Mouse (Mus musculus) hindbrain, embryonic 13.5 days (tissue): ENCODE data around the gene Numa1. TPM values are rescaled to one million over a fixed set of nuclear protein-coding genes. Genes with fewer than 3 reads are reported as not detected.
"Not testable (repeated sequence)": the region's sequence is repeated elsewhere in the genome, so short reads cannot be mapped to it uniquely, and the experiment has no call there.

ENCODE experiments used
- ATAC-seq: fragments of 200-750 bp; cut with Nextera tagmentation; 2 replicates; pipeline ENCODE4 v1.8.0; 2017; ENCODE audit warnings: moderate TSS enrichment; ENCODE audit not compliant: low FRiP score
- H3K27ac ChIP-seq: fragments of 300-500 bp; sonication (generic); 2 replicates; pipeline ENCODE4 v1.5.1; 2015; ENCODE audit warnings: inconsistent platforms, mild to moderate bottlenecking, moderate library complexity
- H3K27me3 ChIP-seq: fragments of 300-500 bp; sonication (generic); 2 replicates; pipeline ENCODE4 v1.6.1; 2015; ENCODE audit warnings: mild to moderate bottlenecking, inconsistent platforms
- H3K36me3 ChIP-seq: fragments of 300-500 bp; sonication (generic); 2 replicates; pipeline ENCODE4 v1.6.1; 2015; ENCODE audit warnings: mild to moderate bottlenecking, inconsistent platforms
- H3K4me1 ChIP-seq: fragments of 300-500 bp; sonication (generic); replicated peaks from 2 replicates; pipeline ENCODE4 v1.6.1; 2015; ENCODE audit warnings: inconsistent platforms
- H3K4me2 ChIP-seq: fragments of 300-500 bp; sonication (generic); 2 replicates; pipeline ENCODE4 v1.6.1; 2015; ENCODE audit warnings: inconsistent platforms, mild to moderate bottlenecking, moderate library complexity
- H3K4me3 ChIP-seq: fragments of 300-500 bp; sonication (generic); 2 replicates; pipeline ENCODE4 v1.5.1; 2015; ENCODE audit warnings: mild to moderate bottlenecking, inconsistent platforms
- H3K9ac ChIP-seq: fragments of 300-500 bp; sonication (generic); 2 replicates; pipeline ENCODE4 v1.6.1; 2015; ENCODE audit warnings: mild to moderate bottlenecking, inconsistent platforms
- H3K9me3 ChIP-seq: fragments of 300-500 bp; sonication (generic); 2 replicates; pipeline ENCODE4 v1.6.1; 2016; ENCODE audit warnings: inconsistent platforms
- WGBS: fragments of 180-500 bp; shearing (Covaris S2); methylation state at CpG from one replicate; pipeline ENCODE4 v1.1.7; 2015; 5-methylcytosine and 5-hydroxymethylcytosine counted together
- polyA plus RNA-seq: library from polyadenylated mRNA; unstranded; fragments of >200 nt; fragmentation: Nextera tagmentation; extraction: Ambion mirVana; gene quantifications from 2 replicates; pipeline ENCODE4 v1.2.1, GENCODE M21; 2015

Numa1 gene
- polyA plus RNA-seq, 1 experiment from 2014 or later = 50.8 TPM

DNA sequence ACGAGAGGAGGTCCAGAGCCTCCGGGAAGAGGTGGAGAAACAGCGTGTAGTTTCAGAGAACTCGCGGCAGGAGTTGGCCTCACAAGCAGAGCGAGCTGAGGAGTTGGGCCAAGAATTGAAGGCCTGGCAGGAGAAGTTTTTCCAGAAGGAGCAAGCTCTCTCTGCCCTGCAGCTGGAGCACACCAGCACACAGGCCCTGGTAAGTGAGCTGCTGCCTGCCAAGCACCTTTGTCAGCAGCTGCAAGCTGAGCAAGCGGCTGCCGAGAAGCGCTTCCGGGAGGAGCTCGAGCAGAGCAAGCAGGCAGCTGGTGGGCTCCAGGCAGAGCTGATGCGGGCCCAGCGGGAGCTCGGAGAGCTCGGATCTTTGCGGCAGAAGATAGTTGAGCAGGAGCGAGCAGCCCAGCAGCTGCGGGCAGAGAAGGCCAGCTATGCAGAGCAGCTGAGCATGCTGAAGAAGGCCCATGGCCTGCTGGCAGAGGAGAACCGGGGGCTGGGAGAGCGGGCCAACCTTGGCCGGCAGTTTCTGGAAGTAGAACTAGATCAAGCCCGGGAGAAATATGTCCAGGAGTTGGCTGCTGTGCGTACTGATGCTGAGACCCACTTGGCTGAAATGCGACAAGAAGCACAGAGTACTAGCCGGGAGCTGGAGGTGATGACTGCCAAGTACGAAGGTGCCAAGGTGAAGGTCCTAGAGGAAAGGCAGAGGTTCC is 67.2 kb downstream of the Numa1 start:
- H3K4me2 ChIP-seq = no peak overlapping the region
- no peak overlapping the region for H3K4me3 ChIP-seq
- H3K27me3 ChIP-seq = no peaks in the 10 kb centered on the region
- WGBS = 90% methylated on average over 26 of the region's 26 CpGs
- H3K4me1 ChIP-seq = no peaks in the 10 kb centered on the region
- no peak for ATAC-seq
- H3K27ac ChIP-seq = no peak overlapping the region; the same call in 1 of the 2 replicates
- H3K36me3 ChIP-seq = peaks cover 97% of the 10 kb centered on the region
- no peak overlapping the region for H3K9ac ChIP-seq
- no peaks in the 10 kb centered on the region for H3K9me3 ChIP-seq

DNA sequence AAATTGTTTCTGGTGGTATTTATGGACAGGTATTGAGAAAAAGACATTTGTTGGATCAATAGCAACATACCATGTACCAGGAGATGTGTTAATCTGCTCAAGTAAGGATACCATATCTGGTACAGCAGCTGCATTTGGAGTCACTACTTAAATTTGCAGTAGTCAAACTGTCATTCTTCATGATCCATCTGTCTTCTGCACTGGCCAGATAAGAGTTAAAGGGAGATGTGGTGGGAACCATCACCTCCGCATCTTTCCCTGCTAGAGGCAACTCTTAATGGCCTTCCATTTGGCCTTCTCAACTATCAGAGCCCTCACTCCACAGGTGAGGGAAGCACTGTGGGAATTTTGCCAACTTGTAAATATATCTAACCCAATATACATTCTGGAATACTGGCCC is 72.6 kb downstream of the Numa1 start:
- H3K4me2 ChIP-seq = no peak overlapping the region
- H3K27me3 ChIP-seq = no peaks in the 10 kb centered on the region
- no peak overlapping the region for H3K4me3 ChIP-seq
- ATAC-seq = no peak
- no peak overlapping the region for H3K27ac ChIP-seq
- WGBS = 82% methylated on average over 1 of the region's 1 CpGs
- H3K4me1 ChIP-seq = no peaks in the 10 kb centered on the region
- no peaks in the 10 kb centered on the region for H3K9me3 ChIP-seq
- H3K9ac ChIP-seq = no peak overlapping the region
- H3K36me3 ChIP-seq = peaks cover 95% of the 10 kb centered on the region

DNA sequence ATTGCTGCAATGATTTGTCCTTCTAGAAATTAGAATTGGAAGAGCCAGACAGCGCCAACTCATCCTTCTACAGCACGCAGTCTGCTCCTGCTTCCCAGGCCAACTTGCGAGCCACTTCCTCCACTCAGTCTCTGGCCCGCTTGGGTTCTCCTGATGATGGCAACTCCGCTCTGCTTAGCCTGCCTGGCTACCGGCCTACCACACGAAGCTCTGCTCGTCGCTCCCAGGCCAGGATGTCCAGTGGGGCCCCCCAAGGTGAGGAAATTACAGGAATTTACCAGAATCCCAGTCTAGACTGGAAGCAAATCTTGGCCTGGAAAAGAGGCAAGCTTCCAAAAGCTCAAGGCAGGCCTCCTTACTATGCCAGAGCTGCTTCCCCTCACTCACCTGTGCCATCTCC is 77.9 kb downstream of the Numa1 start:
- WGBS = 94% methylated on average over 9 of the region's 9 CpGs
- Histone ChIP-seq H3K9ac (no peak overlapping the region), H3K9me3 (no peaks in the 10 kb centered on the region), H3K27me3 (no peaks in the 10 kb centered on the region), H3K4me1 (no peaks in the 10 kb centered on the region), H3K27ac (no peak overlapping the region), H3K36me3 (peaks cover 99% of the 10 kb centered on the region), H3K4me2 (no peak overlapping the region), H3K4me3 (no peak overlapping the region)
- ATAC-seq = no peak

DNA sequence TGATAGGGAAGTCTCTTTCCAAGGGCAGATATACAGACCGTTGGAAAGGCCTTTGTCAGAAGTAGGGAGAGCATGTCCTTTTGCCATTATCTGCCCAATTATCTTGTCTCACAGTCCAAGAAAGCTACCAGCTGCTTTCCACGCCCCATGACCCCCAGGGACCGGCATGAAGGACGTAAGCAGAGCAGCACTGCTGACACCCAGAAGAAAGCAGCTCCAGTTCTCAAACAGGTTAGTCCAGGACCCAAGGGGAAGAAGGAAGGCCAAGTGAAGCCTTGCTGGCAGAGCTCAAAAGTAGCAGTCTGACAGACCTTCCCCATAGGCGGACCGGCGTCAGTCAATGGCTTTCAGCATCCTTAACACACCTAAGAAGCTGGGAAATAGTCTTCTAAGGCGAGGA is 79.5 kb downstream of the Numa1 start:
- Histone ChIP-seq H3K4me2 (no peak overlapping the region), H3K36me3 (peaks cover 100% of the 10 kb centered on the region), H3K4me3 (no peak overlapping the region), H3K27ac (no peak overlapping the region), H3K4me1 (no peaks in the 10 kb centered on the region), H3K9ac (no peak overlapping the region), H3K9me3 (no peaks in the 10 kb centered on the region), H3K27me3 (no peaks in the 10 kb centered on the region)
- no peak for ATAC-seq
- WGBS = 88% methylated on average over 8 of the region's 8 CpGs

DNA sequence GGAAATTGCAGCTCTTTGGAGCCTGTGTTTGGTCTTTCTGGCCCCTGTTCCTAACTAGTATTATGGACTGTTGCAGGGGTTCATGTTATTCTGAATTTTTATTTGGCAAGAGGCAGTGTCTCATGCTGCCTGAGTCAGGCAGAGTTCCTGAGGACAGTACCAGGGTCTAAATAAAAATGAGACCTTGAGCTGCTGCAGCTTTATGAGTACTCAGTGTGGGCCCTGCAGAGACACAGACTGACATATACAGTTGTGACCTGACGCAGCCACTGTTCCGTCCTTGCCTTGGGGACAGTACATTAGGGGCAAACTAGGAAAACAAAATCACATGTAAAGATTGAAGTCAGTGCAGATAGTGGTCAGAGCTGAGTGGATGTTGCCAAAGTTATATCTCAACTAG is 81.1 kb downstream of the Numa1 start:
- Histone ChIP-seq H3K4me3 (no peak overlapping the region), H3K9me3 (no peaks in the 10 kb centered on the region), H3K36me3 (peaks cover 100% of the 10 kb centered on the region), H3K4me2 (no peak overlapping the region), H3K9ac (no peak overlapping the region), H3K27me3 (no peaks in the 10 kb centered on the region), H3K27ac (peak overlapping the region; percentile 14; the same call in 1 of the 2 replicates), H3K4me1 (no peaks in the 10 kb centered on the region)
- 91% methylated on average over 2 of the region's 2 CpGs for WGBS
- no peak for ATAC-seq

DNA sequence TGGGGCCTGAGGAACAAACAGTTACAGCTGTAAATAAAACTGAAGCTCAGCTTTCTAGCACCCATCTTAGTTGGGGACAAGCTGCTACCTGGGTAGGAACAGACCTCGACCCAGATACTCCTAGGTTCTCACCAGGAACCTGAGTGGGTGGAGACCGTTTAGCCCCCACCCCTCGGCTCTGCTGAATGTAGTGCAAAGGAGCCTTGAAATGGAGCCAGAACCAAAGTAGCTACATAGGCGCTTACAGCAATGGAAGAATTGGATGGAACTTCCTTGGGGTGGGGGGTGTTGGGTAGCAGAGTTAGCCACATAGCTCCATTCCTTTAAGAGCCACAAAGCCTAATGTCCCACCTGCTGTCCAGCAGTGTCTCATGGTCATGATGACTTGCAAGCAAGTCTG is 83.0 kb downstream of the Numa1 start:
- WGBS = 91% methylated on average over 4 of the region's 4 CpGs

DNA sequence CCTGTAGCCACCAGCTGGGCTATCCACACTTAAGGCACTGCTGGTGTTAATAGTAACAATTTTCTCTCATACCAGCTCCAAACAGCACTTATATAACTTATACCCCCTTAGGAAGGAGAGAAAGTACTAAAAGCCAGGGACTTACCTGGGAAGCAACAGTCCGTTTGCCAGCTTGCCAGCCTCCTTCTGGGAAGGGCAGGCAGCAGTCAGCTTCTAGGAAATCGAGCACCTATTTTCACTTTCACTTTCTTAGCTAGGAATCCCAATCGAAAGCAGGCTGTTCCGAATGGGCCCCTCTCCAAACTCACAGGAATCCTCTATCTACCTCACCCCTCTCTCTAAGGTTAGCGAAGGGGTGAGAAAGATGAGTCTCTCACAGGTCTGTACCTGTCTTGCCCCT is 83.5 kb downstream of the Numa1 start:
- no peak overlapping the region for H3K27ac ChIP-seq
- no peak overlapping the region for H3K9ac ChIP-seq
- H3K27me3 ChIP-seq = no peaks in the 10 kb centered on the region
- ATAC-seq = no peak
- no peak overlapping the region for H3K4me3 ChIP-seq
- no peaks in the 10 kb centered on the region for H3K4me1 ChIP-seq
- no peaks in the 10 kb centered on the region for H3K9me3 ChIP-seq
- H3K36me3 ChIP-seq = peaks cover 93% of the 10 kb centered on the region
- H3K4me2 ChIP-seq = no peak overlapping the region
- 92% methylated on average over 5 of the region's 5 CpGs for WGBS

More for the DNA sequence above, 83.0 kb downstream of the Numa1 start:
- no peaks in the 10 kb centered on the region for H3K4me1 ChIP-seq
- H3K4me3 ChIP-seq = no peak overlapping the region
- H3K4me2 ChIP-seq = no peak overlapping the region
- H3K9ac ChIP-seq = no peak overlapping the region
- H3K36me3 ChIP-seq = peaks cover 93% of the 10 kb centered on the region
- no peaks in the 10 kb centered on the region for H3K27me3 ChIP-seq
- H3K9me3 ChIP-seq = no peaks in the 10 kb centered on the region
- ATAC-seq = no peak
- H3K27ac ChIP-seq = no peak overlapping the region

DNA sequence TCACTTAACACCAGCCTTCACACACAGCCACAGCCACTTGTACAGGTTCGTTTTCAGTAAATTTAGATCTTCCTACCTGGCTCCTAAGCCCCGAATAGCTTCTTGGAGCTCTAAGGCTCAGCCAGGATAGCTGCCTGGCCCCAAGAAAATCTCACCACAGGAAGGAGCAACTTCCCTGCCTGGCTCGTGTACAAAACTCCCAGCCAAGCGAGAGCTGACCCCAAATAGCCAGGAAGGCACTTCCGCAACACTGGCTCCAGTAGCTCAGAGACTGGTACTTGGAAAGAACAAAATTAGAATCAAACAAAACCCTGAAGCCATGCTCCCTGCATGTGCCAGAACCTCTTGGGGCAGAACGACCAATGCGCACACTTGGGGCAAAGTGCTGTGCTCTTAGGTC is 84.1 kb downstream of the Numa1 start:
- H3K36me3 ChIP-seq = peaks cover 93% of the 10 kb centered on the region
- no peak overlapping the region for H3K4me2 ChIP-seq
- no peak overlapping the region for H3K4me3 ChIP-seq
- no peak for ATAC-seq
- H3K4me1 ChIP-seq = no peaks in the 10 kb centered on the region
- WGBS = 85% methylated on average over 7 of the region's 7 CpGs
- H3K9me3 ChIP-seq = no peaks in the 10 kb centered on the region
- no peak overlapping the region for H3K27ac ChIP-seq
- H3K27me3 ChIP-seq = no peaks in the 10 kb centered on the region
- no peak overlapping the region for H3K9ac ChIP-seq

DNA sequence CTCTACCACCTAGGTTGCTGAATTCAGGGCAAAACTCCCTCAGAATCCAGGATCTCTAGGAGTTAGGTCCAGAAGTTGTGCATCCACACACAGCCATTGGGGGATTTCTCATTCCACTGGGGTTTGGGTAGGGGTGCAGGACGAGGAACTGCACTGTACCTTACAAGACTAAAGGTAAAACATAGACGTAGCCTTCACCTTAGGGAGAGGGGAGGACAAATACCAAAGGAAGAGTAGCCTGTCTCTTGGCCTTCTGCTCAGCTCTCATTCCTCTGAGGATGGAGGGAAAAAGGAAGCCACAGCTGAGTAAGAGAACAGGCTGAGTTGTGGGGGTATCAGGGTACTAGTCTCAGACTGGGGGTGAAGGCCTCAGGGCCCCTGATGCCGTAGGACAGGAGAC is 84.7 kb downstream of the Numa1 start, which contains the start of gene Il18bp:
TSS of gene Il18bp (minus strand) at position 101 of the 400 bp plus-strand sequence.
- Histone ChIP-seq H3K9me3 (no peaks in the 10 kb centered on the region), H3K27me3 (no peaks in the 10 kb centered on the region), H3K4me2 (no peak within 1 kb of the TSS), H3K27ac (no peak within 1 kb of the TSS), H3K9ac (no peak within 1 kb of the TSS), H3K4me3 (no peak within 1 kb of the TSS), H3K36me3 (peaks cover 93% of the 10 kb centered on the region), H3K4me1 (no peaks in the 10 kb centered on the region)
- WGBS = 89% methylated on average over 3 of the region's 3 CpGs
- no peak for ATAC-seq

DNA sequence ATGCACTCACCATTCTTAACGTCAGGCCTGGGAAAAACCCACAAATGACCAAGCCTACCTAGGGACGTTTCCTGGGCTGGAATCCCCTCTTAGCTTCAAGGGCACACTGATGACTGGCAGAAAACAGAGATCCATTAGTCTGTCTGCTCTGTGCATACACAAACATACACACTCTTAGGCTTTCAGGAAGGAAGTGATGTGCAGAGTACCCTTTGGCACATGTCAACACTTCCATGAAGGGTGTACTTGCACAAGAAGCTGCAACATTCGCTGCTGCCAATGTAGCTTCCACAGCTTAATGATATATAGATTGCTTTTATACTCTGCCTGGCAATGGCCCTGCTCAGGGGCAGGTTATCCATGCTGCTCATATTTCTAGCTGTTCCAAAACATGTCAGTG is 85.5 kb downstream of the Numa1 start:
- no peaks in the 10 kb centered on the region for H3K4me1 ChIP-seq
- no peaks in the 10 kb centered on the region for H3K27me3 ChIP-seq
- ATAC-seq = no peak
- 64% methylated on average over 3 of the region's 3 CpGs for WGBS
- no peaks in the 10 kb centered on the region for H3K9me3 ChIP-seq
- H3K36me3 ChIP-seq = peaks cover 92% of the 10 kb centered on the region
- H3K9ac ChIP-seq = no peak overlapping the region
- H3K27ac ChIP-seq = no peak overlapping the region
- no peak overlapping the region for H3K4me3 ChIP-seq
- H3K4me2 ChIP-seq = no peak overlapping the region

DNA sequence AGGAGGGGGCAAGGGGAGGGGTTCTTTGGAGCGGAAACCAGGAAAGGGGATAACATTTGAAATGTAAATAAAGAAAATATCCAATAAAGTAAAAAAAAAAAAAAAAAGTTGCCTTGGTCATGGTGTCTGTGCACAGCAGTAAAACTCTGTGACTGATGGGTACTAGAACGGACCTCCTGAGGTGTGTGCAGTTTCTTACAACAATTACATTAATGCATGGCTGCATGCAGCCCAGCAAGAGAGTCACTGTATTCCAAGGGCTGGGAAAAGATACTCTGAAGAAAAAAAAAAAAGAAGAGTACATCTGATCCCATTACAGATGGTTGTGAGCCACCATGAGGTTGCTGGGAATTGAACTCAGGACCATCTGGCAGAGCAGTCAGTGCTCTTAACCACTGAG is 87.0 kb downstream of the Numa1 start:
- not testable (repeated sequence) for H3K4me3 ChIP-seq, H3K9ac ChIP-seq, H3K27ac ChIP-seq, H3K4me2 ChIP-seq, H3K4me1 ChIP-seq, ATAC-seq, H3K9me3 ChIP-seq, H3K27me3 ChIP-seq
- peaks cover 89% of the 10 kb centered on the region for H3K36me3 ChIP-seq
- 82% methylated on average over 2 of the region's 2 CpGs for WGBS

DNA sequence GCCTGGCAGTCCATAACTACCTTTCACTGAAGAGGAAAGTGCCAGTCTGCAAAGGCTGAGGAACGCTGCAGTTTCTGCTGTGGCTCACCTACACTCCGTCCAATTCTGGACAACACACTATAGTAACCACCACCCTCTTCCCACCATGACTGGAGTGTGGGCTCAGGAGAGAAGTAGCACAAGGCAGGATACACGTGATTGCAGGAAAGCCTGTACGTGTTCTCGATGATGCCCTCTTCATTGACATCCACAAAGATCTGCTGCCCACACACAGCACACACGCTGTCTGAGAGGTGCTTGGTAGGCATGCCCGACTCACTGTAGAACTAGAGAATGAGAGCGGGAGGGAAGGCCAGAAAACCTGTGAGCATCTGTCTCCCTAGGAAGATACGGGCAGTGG is 89.9 kb downstream of the Numa1 start:
- H3K36me3 ChIP-seq = peaks cover 84% of the 10 kb centered on the region
- no peak overlapping the region for H3K4me3 ChIP-seq
- WGBS = 98% methylated on average over 9 of the region's 9 CpGs

More for the DNA sequence above, 89.9 kb downstream of the Numa1 start:
- no peak for ATAC-seq
- Histone ChIP-seq H3K4me2 (no peak overlapping the region), H3K9me3 (no peaks in the 10 kb centered on the region), H3K27ac (no peak overlapping the region), H3K9ac (no peak overlapping the region), H3K4me1 (no peaks in the 10 kb centered on the region), H3K27me3 (no peaks in the 10 kb centered on the region)
